13 mouse cellular contexts compared by ENCODE assay signal in genomic region chr4:101143901-101144300, GRCm38 (mm10).
"Had no signal": no experiment of that assay in that cellular context is flagged by ENCODE, and none has a peak within 500 bp of the region (broad histone marks: within the 10 kb centered on the region; RNA-seq: fewer than 3 reads in every experiment).

No protein-coding gene starts in this region.

- H3K4me2 ChIP-seq: limb, embryonic 15.5 days; liver, embryonic 13.5 days; lung, embryonic 15.5 days; neural tube, embryonic 12.5 days had no signal

- H3K9ac ChIP-seq: limb, embryonic 15.5 days; liver, embryonic 13.5 days; liver, postnatal 0 days; lung, embryonic 15.5 days; neural tube, embryonic 12.5 days had no signal

- H3K27ac ChIP-seq: limb, embryonic 15.5 days; liver, embryonic 13.5 days; lung, embryonic 15.5 days; midbrain, embryonic 10.5 days; neural tube, embryonic 12.5 days had no signal

- H3K9me3 ChIP-seq: limb, embryonic 15.5 days; liver, embryonic 13.5 days; lung, embryonic 15.5 days; midbrain, embryonic 10.5 days; neural tube, embryonic 12.5 days had no signal

- H3K4me1 ChIP-seq: liver, embryonic 13.5 days had no signal

- DNase-seq: kidney, adult 8-10 months; kidney, postnatal 25 days; layer of hippocampus, postnatal 36 days; liver, embryonic 13.5 days; liver, postnatal 0 days; midbrain, embryonic 14.5 days; right cerebral cortex, postnatal 14 days; thymus, adult 18-20 months; thymus, postnatal 14 days had no signal

- H3K4me3 ChIP-seq: limb, embryonic 15.5 days; liver, embryonic 13.5 days; lung, embryonic 15.5 days; midbrain, embryonic 10.5 days; neural tube, embryonic 12.5 days had no signal

- H3K36me3 ChIP-seq: liver, embryonic 13.5 days; neural tube, embryonic 12.5 days had no signal

- ATAC-seq: liver, postnatal 0 days had no signal

- H3K27me3 ChIP-seq: limb, embryonic 15.5 days; liver, embryonic 13.5 days; lung, embryonic 15.5 days; neural tube, embryonic 12.5 days had no signal
